Mouse (Mus musculus) bone marrow, adult 2 months (tissue): Measurements from ENCODE around the gene Igsf6. TPM values are rescaled to one million over a fixed set of nuclear protein-coding genes. Genes with fewer than 3 reads are reported as not detected.

ENCODE experiments used
- H3K27ac ChIP-seq: fragments of 200-500 bp; 2 replicates; pipeline ENCODE4 v1.5.1; 2012; ENCODE audit warnings: low read depth, mild to moderate bottlenecking, control low read depth, inconsistent platforms, low read length; ENCODE audit not compliant: control insufficient read depth, poor library complexity, insufficient read depth
- H3K4me1 ChIP-seq: fragments of 200-500 bp; 2 replicates; pipeline ENCODE4 v1.6.1; 2011; ENCODE audit warnings: low read length; ENCODE audit not compliant: control insufficient read depth, insufficient read depth
- H3K4me3 ChIP-seq: fragments of 200-500 bp; replicated peaks from 2 replicates; pipeline ENCODE3; 2011; ENCODE audit warnings: mild to moderate bottlenecking, low read depth, low read length, control low read depth; ENCODE audit not compliant: control insufficient read depth
- CTCF ChIP-seq: fragments of 200-500 bp; IDR thresholded peaks from 2 replicates; pipeline ENCODE4 v1.5.1; 2011; ENCODE audit warnings: low read length, control low read depth; ENCODE audit not compliant: control insufficient read depth, insufficient read depth
- POLR2A ChIP-seq: fragments of 200-500 bp; IDR thresholded peaks from 2 replicates; pipeline ENCODE4 v1.6.1; 2011; ENCODE audit warnings: low read depth, mild to moderate bottlenecking, control low read depth, low read length, borderline replicate concordance; ENCODE audit not compliant: control insufficient read depth
- WGBS: fragments of 180-500 bp; shearing (Covaris S2); methylation state at CpG from one replicate; pipeline ENCODE4 v1.1.7; 2018; 5-methylcytosine and 5-hydroxymethylcytosine counted together
- polyA plus RNA-seq: library from polyadenylated mRNA; stranded (reverse); fragments of >200 nt; gene quantifications from 2 replicates; pipeline ENCODE4 v1.2.4, GENCODE M21; 2011; ENCODE audit warnings: low replicate concordance; ENCODE audit not compliant: missing spikeins, insufficient read depth, insufficient read length

Gene Igsf6
- polyA plus RNA-seq, 1 experiment: 51.1 TPM

DNA sequence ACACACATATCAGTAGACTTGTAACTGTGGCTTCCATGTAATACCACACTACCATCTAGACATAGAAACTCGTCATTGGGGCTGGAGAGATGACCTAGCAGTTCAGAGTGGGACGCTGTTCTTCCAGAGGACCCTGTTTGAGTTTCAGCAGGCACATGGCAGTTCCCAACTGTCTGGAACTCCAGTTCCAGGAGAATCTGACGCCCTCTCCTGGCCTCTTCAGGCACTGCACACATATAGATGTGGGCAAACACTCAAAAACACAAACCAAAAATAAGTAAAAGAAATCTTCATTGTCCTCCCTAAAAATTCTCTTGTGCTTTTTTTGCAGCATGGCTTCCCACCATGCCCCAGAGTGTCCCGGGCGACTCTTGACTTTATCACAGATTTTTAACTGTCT lies 14.4 kb upstream of the Igsf6 start:
- no peak overlapping the region for H3K4me3 ChIP-seq
- H3K27ac ChIP-seq: no peak overlapping the region
- no peaks in the 10 kb centered on the region for H3K4me1 ChIP-seq
- TF ChIP-seq POLR2A (no peak), CTCF (peak; percentile 19; the same call in 1 of the 2 replicates)
- WGBS: 64% methylated on average over 5 of the region's 5 CpGs

DNA sequence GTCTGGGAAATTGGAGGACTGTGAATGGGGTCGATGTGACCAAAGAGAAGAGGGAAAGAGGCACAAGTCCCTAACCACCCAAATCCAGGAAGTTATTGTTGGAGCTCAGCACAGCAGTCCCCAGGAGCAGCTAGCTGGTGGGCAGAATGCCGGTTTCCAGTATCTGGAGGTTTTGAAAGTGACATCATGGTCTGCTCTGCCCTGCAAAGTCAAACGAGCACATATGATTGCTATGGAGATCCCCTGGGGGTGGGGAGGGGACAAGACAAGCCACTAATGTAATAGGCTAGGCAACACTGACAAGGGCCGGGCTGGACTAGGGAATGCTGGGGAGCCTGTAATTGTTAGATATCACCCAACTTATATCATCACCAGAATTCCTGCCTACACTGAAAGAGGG lies 11.1 kb upstream of the Igsf6 start:
- 29% methylated on average over 4 of the region's 4 CpGs for WGBS
- H3K4me1 ChIP-seq: no peaks in the 10 kb centered on the region
- TF ChIP-seq POLR2A (no peak), CTCF (no peak)
- H3K4me3 ChIP-seq: no peak overlapping the region
- no peak overlapping the region for H3K27ac ChIP-seq

DNA sequence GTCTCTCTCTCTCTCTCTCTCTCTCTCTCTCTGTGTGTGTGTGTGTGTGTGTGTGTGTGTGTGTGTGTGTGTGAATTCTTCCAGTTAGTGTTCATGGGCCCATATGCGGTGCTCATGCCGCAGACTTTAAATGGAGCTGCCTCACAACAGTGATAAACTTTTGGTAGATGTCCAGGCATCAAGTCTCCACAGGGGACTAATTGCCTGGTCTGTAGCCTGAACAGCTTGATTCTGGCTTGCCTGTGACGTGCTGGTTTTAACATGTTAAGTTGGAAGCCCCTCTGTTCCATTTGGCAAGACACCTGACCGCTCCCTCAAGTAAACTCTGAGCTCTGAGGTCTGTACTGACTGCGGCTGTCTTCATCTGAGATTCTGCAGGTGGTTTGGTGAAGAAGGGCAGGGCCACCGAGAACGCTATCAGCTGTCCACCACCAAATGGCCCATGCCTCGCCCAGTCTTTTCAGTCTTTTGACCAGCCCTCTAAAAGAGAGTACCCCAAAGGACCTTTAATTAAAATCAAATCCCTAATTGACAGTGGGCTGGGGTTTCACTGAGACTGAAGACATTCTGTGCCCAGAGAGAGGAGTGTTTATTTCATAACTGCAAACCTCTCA lies 10.6 kb upstream of the Igsf6 start:
- 79% methylated on average over 8 of the region's 8 CpGs for WGBS
- no peaks in the 10 kb centered on the region for H3K4me1 ChIP-seq
- H3K27ac ChIP-seq: no peak overlapping the region
- no peak overlapping the region for H3K4me3 ChIP-seq
- no peak for TF ChIP-seq CTCF
- no peak for TF ChIP-seq POLR2A

DNA sequence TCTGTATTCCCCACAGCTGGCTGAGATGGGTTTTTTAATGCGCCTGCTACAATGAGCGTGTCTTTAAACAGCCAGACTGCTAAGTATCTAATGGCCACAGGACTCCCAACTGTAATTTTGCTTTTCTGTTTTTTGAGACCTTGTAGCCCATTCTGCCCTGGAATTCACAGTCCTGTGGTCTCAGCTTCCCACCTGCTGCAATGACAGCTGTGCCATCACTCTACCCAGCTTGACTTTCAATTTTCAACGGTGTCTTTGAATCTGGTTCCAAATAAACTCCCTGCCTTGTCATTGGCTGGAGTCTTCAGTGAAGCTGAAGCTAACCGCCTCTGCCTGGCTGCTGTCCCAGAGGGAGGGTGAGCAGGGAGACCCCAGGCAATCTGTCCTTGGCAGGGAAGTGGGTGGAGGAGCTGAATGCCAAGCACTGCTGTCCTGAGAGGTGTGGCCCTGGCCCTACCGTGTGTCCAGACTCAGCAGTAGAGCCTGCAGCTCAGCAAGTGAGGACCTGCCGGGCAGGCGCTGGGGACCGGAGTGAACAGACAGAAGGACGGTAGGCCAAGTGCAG lies 8.7 kb upstream of the Igsf6 start:
- Histone ChIP-seq H3K4me3 (no peak overlapping the region), H3K4me1 (no peaks in the 10 kb centered on the region), H3K27ac (no peak overlapping the region)
- TF ChIP-seq POLR2A (no peak), CTCF (no peak)
- WGBS: 86% methylated on average over 9 of the region's 9 CpGs

DNA sequence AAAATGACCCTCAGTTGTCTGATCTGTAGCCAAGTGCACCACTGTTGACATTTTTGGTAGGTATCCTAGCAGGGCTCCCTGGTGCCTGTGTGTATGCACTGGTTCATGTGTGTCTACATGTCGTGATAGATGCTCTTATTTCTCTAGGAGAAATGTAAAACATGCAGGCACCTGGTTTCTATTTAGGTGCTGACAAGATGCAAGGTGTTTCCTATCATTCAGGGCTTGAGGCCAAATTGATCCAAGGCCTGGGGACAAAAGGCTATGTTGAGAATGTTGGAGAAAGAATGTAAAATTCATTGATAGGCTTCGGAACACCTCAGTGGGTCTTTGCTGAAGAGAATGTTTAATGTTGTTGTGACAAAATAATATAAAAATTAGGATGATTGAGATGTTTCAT lies 7.4 kb upstream of the Igsf6 start:
- H3K4me3 ChIP-seq: no peak overlapping the region
- H3K4me1 ChIP-seq: no peaks in the 10 kb centered on the region
- no peak overlapping the region for H3K27ac ChIP-seq
- WGBS: 85% methylated on average over 2 of the region's 2 CpGs
- no peak for TF ChIP-seq CTCF
- TF ChIP-seq POLR2A: no peak

DNA sequence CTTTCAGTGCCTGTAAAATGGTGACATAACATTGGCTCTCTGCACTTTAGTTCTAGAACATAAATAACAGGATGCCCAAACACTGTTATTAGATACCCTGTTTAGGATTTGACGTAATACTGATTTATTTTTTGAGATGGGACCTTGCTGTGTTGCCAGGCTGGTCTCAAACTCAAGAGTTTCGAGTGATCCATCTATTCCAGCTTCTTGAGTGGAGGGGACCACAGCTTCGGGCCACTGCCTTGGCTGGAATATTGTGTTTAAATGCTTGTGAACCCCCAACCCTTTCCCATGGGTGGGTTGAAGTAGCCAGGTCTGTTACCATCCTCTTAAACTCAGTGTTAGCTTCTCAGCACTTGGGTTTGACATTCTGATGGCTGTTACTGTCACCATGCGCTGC lies 7.0 kb upstream of the Igsf6 start, which contains the start of gene Otoa:
TSS of gene Otoa (plus strand) at position 301 of the 400 bp plus-strand sequence.
- Histone ChIP-seq H3K27ac (no peak within 1 kb of the TSS), H3K4me3 (no peak within 1 kb of the TSS), H3K4me1 (no peaks in the 10 kb centered on the region)
- TF ChIP-seq CTCF (no peak), POLR2A (no peak)
- 82% methylated on average over 4 of the region's 4 CpGs for WGBS

DNA sequence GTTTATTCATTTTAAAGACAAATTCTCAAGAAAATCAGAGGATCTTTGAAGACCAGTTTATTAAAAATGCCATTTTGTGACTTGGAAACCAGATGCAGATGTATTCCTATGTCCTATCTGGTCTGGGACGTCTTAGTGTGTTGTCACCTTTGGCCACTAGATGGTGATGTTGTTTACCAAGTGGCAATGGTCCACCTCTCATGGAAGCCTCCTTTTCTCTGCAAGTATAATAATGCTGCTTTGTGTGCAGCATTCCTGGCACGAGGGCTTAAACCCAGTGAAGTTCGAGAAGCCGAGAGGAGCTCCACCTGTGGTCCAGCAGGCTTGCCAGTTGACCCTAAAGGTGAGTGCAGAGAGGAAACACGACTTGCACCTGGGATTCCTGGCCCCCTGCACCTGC lies 3.5 kb upstream of the Igsf6 start:
- Histone ChIP-seq H3K4me3 (no peak overlapping the region), H3K27ac (no peak overlapping the region), H3K4me1 (no peaks in the 10 kb centered on the region)
- TF ChIP-seq CTCF (peak; percentile 21), POLR2A (no peak)
- 43% methylated on average over 5 of the region's 5 CpGs for WGBS

DNA sequence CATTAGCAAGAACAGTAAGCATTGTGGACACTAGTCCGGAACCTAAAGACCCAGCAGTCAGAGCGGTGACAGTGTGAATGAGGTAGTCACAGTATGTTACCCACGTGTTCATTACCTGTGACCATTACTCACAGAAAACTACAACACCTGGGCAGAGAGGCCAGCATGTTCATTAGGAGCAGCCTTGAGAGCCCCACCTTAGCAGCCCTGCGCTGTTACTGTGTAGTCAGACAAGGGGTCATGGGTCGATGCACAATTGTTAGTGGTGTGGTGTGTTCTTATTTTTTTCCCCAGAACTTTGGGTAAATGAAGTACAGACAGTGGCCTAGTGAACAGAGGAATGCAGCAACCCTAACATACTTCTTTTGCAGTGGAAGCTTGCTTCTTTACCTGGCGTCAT lies 2.9 kb upstream of the Igsf6 start:
- no peaks in the 10 kb centered on the region for H3K4me1 ChIP-seq
- WGBS: 93% methylated on average over 6 of the region's 6 CpGs
- no peak for TF ChIP-seq POLR2A
- no peak for TF ChIP-seq CTCF
- H3K4me3 ChIP-seq: no peak overlapping the region
- H3K27ac ChIP-seq: no peak overlapping the region

DNA sequence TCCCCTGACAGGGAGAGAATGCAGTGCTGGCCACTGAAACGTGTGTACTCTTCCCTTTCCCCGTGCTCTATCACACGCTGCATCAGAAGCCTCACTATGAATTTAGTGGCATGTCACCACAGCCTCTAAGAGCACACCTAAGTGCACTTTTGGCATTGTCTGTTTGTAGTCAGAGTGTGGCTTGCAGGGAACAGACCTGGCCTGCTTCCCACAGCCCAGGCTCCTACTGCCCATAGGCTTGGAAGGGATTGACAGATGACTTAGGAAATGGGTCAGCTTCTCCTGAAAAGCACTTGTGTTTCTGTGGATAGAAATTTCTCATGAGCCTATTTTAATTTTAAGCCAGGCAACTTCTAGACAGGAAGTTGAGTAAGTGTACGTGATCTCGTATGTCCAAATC lies 1.0 kb upstream of the Igsf6 start:
- Histone ChIP-seq H3K4me3 (peak overlapping the region; percentile 56), H3K4me1 (peaks cover 2% of the 10 kb centered on the region; the same call in 1 of the 2 replicates), H3K27ac (peak overlapping the region; percentile 61)
- TF ChIP-seq POLR2A (no peak), CTCF (no peak)
- 39% methylated on average over 5 of the region's 5 CpGs for WGBS

DNA sequence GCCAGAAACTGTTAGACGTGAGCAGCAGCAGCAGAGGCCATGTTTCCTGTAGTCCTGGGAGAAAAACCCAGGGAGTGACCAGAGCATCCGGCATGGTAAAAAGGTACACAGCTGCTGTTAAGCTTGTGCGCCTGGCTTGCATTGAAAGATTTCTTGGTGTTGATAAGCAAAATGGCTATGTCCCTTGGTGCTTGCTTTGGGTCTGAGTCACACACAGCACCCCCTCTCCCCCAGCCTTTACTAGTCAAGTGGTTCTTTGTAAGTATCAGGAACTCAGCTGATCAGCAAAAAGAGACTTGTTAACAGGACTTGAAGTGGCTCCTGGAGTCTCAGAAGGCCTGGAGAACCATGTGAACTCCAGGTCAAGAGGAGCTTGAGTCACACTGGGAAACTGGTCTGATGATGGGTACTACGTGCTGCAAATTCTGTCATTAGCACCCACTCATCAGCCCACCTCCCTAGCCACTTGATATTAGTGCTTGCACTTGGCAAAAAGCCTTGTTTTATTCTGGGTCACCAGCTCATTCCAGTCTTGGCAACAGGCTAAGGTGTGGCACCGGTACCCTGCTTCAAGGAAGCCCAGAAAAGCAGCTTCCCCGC lies 529 bp upstream of the Igsf6 start:
- H3K27ac ChIP-seq: peak overlapping the region; percentile 61
- H3K4me1 ChIP-seq: peaks cover 2% of the 10 kb centered on the region; the same call in 1 of the 2 replicates
- peak overlapping the region; percentile 56 for H3K4me3 ChIP-seq
- WGBS: 34% methylated on average over 6 of the region's 6 CpGs
- TF ChIP-seq POLR2A (no peak), CTCF (no peak)
